Mouse (Mus musculus): ENCODE measurements at regions not wholly inside any gene's neighbourhood (a gene's known extent, or its start where the extent isn't known, plus 50 kb on each side); places are given as distances from the start of the nearest gene placed in this dataset.

GRCm38 (mm10) chr12:6930726-6931125 is 1046.7 kb upstream of the Apob start:
- DNase-seq = peak; percentile 5

GRCm38 (mm10) chr12:6956638-6957037 is 1020.8 kb upstream of the Apob start:
- DNase-seq = no peak

- DNase-seq = no peak
Measured at GRCm38 (mm10) chr12:6984664-6985063, 992.8 kb upstream of the Apob start.

- peak; percentile 35 for DNase-seq
Measured at GRCm38 (mm10) chr12:7028447-7028846, 949.0 kb upstream of the Apob start.

GRCm38 (mm10) chr12:7029396-7030065 is 947.9 kb upstream of the Apob start:
- DNase-seq = no peak

- DNase-seq = no peak
Measured at GRCm38 (mm10) chr12:7050791-7051190, 926.7 kb upstream of the Apob start.

DNA sequence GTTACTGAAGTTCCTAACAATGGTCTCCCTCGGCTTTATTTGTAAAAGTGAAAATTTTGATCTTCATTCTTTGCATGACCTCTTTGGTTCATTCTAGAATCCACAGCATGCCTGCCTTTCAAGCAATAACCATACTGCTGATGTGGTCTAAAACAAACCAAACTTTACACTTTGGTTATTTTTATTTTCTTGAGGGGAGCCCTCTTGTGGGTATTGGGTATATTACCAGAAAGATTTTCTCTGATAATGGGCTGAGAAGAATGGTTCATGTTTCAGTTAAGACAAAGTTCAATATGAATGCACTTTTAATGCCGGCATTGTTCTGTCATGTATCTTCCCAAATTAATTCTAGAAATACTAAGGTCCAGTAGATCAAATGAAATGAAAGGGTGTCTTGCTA is 922.9 kb upstream of the Apob start:
- no peak for DNase-seq

DNA sequence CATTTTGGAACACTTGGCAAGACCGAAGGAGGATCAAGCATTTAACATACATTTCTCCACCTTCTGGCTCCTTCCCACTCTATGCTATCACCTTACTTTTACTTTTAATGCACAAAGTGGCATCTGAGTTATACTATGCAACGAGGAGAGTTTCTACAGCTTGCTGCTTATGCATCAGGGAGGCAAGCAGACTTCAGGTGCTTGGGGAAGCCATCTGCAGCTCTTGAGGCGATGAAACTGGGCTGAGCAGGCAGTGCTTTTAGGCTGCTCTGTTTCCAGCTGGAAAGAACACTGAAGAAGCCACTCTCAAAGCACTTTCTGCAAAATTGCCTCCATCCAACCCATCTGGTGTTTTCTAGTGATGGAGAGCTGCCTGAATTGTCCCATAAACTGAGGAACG is 882.9 kb upstream of the Apob start:
- DNase-seq = peak; percentile 16

DNA sequence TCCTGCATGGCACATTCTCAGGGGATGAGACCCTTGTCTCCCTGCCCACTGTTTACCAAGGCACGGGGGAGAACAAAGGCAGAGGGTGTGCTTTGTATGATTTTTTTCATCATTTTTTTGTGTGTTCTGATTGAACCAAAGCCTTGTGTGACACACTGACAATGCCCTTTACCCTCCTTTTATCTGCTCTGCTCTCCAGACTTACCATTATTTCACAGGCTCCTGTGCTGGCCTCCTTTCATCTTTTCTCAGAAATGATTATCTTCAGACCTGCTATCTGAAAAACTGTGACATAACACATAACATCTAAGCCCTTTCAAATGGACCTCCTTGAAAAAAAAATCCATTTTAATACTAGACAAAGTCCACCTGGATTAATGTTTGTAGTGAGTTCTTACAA is 882.0 kb upstream of the Apob start:
- DNase-seq = no peak

DNA sequence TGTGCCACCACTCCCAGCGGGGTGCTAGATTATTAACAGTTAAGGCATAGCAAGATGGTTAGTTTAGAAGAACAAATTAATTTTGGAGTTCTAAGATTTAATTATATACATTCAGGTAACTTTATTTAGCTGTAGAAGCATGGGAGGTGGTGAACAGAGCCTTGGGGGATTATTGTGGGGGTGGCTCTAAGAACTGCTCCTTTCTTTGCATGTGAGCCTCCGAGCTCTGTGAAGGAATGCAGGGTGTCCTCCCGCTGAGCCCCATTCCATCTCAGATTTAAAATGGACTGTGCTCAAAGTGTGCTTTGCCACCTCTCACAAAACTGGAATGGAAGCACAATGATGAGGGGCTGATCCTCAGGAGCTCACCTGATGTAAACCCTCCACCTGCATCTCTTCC is 881.2 kb upstream of the Apob start:
- DNase-seq = no peak

- no peak for DNase-seq
Measured at GRCm38 (mm10) chr12:7139044-7139443, 838.4 kb upstream of the Apob start.
